Comparison of ENCODE assay signal across 15 mouse cellular contexts in the genomic region with DNA sequence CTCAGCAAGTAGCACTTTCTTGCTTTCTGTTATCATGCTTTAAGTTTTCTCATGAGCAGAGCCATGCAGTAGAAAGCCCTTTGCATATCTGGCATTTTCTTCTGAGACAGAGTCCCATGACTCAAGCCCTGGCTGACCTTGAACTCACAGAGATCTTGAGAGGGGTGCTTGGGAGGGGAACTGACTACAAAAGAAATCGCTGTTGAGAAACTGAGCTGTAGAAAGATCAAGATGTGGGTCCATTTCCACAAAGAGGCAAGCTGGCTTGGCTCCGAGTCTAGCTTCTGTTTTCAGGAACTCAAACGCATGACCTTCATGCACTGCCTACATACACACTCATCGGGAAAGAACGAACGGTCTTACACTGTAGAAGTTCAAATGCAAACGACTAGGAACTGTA.
"Had no signal": no experiment of that assay in that cellular context is flagged by ENCODE, and none has a peak within 500 bp of the region (broad histone marks: within the 10 kb centered on the region; RNA-seq: fewer than 3 reads in every experiment).

No protein-coding gene starts in this region.

- H3K27me3 ChIP-seq: neural tube, embryonic 15.5 days had no signal

- H3K9me3 ChIP-seq: midbrain, embryonic 10.5 days had no signal

- H3K9ac ChIP-seq: limb, embryonic 13.5 days; lung, embryonic 14.5 days; neural tube, embryonic 15.5 days had no signal

- H3K36me3 ChIP-seq: limb, embryonic 13.5 days; midbrain, embryonic 10.5 days; neural tube, embryonic 15.5 days had no signal

- H3K4me1 ChIP-seq: midbrain, embryonic 10.5 days had no signal

- H3K27ac ChIP-seq: limb, embryonic 13.5 days; midbrain, embryonic 10.5 days; neural tube, embryonic 15.5 days had no signal

- H3K4me3 ChIP-seq: limb, embryonic 13.5 days; midbrain, embryonic 10.5 days; myocyte; neural tube, embryonic 15.5 days had no signal

- DNase-seq: kidney, postnatal 10 days; left cerebral cortex, postnatal 4 days; lung, embryonic 14.5 days; lung, postnatal 10 days; lung, postnatal 4 days; midbrain, embryonic 14.5 days; right cerebral cortex, adult 18-20 months; right cerebral cortex, postnatal 25 days; thymus, adult 2 months; thymus, postnatal 25 days had no signal

- H3K4me2 ChIP-seq: limb, embryonic 13.5 days; liver, embryonic 11.5 days; lung, embryonic 14.5 days; neural tube, embryonic 15.5 days had no signal
